Mouse (Mus musculus) gastrocnemius, postnatal 36 days (tissue): ENCODE measurements at regions not wholly inside any gene's neighbourhood (a gene's known extent, or its start where the extent isn't known, plus 50 kb on each side); places are given as distances from the start of the nearest gene placed in this dataset.

ENCODE experiments used
- DNase-seq, 2 experiments: peaks; one replicate each; pipeline ENCODE4 v3.0.0; 2022
- intact Hi-C: fragments of 180-260 bp; cut with DNase I; formaldehyde crosslinking; loops from one replicate; pipeline ENCODE4 v1.15.1; 2025

DNA sequence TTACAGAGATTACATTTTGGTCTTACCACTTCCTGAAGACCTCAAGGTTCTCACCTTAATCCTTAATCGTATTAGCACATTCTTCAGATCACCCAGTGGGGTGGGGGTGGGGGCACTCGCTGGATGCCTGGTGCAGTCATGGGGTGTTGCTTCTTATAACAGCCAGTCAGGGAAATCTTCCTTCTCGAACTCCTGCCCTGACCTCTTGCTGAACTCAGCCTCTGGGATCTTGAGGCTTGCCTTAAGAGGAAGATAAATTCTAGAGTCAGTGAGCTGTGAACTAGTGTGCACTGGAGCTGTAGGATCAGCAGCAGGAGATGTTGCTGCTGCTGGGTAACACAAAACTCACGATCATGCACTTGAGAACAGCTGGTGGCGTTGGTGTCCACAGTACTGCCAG lies 352.5 kb upstream of the Tnp1 start:
- intact Hi-C loops = no loop called here
- no peak for DNase-seq

DNA sequence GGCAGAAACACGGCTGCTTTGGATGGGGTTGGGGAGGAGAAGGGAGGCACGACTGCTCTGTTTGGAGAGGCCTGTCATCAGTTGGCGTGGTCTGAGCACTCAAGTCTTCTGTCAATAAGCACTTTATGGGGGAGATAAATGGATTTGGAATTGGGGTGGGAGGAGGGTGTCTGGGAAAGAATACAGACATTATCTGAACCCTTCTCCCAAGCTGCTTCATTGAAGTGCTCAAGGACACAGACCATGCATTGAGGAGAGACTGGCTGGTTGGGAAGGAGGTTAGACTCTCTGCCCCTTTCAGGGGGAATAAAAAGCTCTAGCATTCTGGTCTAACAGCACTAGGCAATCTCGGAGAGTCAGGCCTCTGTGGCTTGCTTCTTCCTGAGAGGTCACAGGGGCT lies 350.1 kb upstream of the Tnp1 start:
- intact Hi-C loops = no loop called here

DNA sequence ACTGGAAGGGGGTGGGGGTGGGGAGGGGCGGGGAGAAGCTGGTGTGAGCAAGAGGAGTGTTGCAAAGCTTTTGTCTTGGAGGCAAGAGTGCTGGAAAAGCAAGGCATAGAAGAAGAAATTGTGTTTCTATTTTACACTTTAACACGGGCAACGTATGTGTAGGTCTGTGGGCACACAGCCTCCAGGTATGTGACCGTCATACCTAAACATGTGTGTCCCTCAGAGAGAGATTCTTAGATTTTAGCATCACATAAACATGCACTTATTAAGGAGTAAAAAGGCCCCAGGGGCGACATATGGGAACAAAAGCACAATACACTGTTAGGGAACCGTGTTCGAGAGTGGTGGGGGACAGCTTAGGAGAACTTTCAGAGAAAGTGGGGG lies 348.6 kb upstream of the Tnp1 start:
- no peak for DNase-seq
- intact Hi-C loops = no loop called here

More for the DNA sequence above, 350.1 kb upstream of the Tnp1 start:
- no peak for DNase-seq

DNA sequence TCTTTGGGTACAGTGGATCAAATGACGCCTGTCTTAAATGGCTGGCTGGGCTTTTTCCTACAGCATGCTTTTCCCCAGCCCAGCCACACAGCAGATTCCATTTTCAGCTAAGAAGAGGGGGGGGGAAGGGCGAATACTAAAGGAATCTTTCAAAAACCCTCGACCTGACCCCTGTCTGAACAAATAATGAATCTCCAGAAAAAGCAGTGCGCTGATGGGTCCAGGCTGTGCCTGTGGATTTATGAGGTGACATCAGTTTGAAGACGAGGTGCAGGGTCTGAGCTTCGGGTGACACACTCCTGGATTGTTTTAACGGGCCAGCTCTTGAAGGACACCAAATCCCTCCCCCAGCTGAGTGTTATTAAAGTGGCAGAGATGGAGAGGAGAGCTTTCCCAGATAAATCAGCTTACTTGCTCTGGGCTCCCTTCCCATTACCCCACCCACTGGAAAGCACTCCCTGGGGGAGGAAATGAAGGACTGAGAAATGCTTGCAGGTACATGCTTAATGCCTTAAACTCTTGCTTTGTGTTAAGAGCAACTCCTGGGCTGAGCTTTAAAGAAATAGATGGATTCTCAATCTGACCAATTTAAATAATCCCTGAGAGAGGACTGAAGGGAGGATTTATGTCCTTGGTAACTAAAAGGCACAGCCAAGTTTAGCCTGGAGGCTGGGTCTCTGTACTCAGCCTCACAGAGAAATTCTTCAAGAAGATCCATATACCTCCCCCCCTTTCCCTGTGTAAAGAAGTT lies 348.0 kb upstream of the Tnp1 start:
- intact Hi-C loops = no loop called here
- peak; percentile 12 to 34 for DNase-seq

DNA sequence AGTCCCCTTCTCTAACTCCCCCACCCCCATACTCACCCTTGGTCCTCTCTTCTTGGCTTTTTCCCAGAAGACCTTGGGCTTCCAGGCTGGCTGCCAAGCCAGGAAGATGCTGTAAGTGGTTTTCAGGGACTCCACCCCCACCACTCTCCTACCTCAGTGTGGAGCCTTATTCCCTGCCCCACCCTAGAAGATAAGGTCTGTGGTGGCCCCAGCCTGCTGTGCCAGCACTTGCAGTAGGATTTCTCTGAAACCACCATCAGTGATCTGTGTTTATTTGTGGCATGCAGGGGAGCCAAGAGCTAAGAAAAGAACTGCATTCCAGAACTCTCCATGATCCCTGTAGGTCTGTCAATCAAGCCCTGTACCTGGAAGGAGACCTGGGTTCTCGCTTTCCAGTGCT lies 346.4 kb upstream of the Tnp1 start:
- no peak for DNase-seq
- intact Hi-C loops = no loop called here

DNA sequence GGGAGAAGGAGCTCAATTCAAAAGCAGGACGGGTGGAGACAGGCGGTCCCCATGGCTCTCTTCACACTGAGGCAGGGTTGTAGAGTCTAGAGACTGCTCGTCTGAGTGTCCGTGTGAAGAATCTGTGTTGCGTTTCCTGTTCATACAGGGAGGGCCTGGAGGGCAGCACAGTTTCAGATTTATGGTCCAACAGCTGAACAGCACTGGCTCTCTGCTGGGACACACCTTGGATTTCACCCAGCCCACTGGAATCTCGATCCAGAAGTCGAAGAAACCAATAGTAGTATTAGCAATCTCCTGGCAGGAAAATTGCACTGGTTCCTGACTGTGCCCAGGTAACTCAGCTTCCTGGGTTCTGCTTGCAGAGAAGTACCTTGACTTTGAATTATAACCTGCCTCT lies 345.6 kb upstream of the Tnp1 start:
- intact Hi-C loops = no loop called here
- peak; percentile 23 to 38 for DNase-seq

DNA sequence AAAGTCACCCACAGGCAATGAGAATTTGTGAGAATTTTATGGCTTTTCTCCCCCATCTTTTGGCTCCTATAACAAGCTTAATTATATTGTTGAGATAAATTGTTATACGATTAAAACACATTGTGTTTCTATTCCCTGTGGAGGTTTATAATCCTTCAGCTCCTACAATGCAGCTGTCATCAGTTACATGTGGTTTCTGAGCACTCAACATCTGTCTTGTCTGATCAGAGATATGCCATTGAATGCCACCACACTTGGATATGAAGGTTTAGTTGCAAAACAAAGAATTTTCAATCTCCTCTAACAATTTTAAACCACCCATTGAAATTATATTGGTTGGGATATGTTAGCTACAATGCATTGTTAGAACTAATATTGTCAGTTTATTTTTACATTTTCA lies 338.7 kb upstream of the Tnp1 start:
- DNase-seq = no peak
- intact Hi-C loops = no loop called here

DNA sequence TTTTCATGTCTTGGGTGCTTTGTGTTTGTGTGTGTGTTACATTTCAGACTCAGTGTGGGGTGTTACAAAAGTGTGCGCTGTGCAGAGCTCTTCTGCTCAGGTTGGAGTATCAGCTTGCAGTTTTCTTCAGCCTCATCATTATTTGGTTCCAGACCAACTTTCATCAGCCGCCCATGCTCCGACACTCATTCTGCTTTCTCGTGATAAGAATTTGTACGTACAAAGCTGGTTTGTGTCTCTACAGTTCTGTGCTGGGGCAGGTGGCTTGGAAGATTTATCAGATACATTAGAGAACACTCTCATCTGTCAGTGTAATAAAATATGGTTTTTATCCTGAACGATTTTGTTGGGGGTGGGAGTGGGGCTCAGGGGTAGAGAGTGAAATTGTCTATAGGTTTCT lies 332.8 kb upstream of the Tnp1 start:
- no peak for DNase-seq
- intact Hi-C loops = no loop called here

DNA sequence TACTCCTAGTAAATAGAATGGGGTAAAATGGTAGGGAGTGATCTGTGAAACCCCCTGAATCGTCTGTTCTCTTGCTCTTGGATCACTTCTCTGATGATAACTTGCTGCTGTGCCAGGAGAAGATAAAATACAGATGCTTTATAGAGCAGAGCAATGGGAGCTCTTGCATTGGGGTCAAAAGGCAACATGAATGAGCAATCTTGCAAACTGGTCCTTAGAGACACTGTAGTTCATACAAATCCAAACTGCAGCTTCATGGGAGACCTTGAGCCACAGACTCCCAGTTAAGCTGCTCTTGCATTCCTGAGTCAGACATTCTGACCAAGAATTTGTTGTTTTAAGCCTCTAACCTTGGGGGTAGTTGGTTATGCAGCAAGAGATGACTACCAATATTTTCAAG lies 328.9 kb upstream of the Tnp1 start:
- DNase-seq = no peak
- intact Hi-C loops = no loop called here

DNA sequence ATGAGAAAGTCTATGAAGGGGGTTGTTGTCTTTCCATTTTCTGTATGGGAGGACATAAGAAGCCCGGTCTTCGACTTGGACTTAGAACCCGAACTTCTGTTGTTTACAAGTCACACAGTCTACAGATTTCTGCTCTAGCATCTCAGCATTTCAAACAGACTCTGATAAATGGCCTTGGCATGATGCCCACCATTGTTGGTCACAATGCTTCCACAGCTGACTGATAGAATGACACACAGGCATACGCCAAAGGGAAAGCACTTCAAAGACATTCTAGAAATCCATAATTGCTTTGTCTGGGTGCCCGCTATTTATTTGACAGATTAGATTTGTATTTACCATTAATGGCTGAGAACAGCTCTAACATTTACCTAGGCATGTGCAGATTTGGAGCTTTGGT lies 326.2 kb upstream of the Tnp1 start:
- DNase-seq = no peak
- intact Hi-C loops = no loop called here

DNA sequence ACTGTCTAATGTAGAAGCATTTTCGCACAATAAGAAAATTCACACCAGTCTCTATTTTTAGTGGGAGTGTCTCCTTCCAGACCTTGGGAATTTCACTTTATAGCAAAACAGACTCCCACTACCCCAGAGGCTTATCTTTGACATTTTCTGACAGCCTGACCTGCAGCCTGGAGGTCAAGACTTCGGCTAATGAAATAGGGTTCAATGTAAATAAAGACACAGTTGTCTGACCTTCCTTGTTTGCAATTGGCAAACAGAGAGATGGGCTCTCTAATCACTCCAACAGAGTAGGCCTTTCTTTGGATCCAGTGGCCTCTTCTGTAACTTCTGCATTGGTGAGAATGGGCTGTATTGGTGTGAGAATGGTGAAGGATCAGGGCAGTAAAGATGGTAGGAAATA lies 321.7 kb upstream of the Tnp1 start:
- DNase-seq = no peak
- intact Hi-C loops = no loop called here

DNA sequence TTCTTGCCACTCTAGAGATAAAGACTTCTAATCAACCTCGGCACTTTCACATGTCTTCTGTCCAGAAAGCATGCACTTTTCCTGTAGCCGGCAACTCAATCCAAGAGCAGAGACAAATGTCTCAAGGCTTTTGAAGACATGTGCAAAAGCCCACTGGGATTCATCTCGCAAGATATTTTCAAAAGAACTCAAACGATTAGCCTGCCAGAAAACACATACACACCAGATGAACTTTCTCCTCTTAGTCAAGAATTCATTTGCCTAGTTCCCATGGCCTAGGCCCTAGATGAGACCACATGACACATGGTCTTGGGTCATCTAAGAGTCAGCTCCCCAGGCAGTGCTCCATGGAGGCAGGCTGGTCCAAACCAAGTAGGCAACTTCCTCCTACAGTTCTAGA lies 293.8 kb upstream of the Tnp1 start:
- no peak for DNase-seq
- intact Hi-C loops = no loop called here

DNA sequence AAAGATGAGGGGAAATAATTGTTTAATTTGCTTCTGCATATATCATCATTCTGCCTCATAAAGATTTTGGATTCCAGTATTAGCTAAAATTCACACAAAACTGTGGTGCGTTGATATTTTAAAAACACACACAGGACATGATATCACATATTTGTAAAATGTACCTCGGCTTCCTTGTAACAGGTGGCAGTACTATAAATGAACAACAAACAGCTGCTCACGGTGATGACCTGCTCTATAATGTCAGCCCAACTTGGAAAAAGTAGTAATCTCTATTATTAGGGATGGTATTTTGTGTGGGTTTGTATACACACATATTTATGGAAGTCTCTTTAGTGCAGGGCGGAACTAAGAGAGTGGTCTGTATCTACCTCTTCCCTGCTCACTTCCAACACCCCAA lies 292.7 kb upstream of the Tnp1 start:
- intact Hi-C loops = no loop called here
- no peak for DNase-seq

DNA sequence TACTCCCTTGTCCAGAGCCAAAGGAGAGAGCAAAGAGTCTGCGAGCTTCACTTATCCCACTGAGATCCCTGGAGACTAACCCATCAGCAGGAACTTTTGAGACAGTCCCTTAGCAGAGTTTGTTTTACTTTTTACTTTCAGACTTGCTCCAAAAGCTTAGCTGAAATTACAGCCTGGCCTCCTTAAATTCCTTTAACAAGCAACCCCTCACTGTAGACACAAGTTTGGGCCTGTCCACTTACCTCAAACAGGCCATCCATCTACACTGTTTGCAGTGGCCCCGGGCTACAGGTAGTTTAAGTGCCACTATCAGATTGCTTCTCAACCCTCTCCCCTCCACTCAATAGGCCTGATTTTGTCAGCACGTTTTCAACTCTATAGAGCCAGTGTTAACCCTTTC lies 291.5 kb upstream of the Tnp1 start:
- intact Hi-C loops = no loop called here

DNA sequence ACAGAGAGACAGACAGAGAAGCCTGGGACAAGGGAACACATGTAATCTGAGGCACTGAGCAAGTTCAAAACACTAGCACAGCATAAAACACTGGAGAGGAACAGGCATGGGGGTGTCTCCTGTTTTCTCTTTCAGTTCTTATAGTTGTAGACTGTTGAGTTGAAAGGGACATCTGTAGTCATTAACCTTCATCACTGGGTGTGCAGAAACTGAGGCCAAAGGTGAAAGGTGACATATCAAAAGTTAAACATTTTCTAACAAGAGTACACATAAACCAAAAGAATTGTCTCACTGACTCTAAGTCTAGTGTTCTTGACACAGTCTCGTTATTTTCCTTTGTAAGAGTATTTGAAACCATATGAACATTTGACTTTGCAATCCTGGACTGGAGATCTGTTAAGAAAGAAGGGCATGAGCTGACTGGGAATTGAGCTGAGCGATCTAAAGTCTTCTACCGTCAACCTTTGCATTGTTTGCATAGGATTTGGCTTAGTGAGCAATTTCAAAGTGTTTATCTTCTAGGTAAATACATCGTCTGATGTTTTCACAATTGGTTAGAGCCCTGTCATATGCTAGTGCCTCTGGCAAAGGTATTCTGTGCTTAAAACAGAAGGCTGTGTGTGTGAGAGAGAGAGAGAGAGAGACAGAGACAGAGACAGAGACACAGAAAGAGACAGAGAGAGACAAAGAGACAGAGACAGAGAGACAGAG lies 284.4 kb upstream of the Tnp1 start:
- intact Hi-C loops = no loop called here
- no peak for DNase-seq

More for the DNA sequence above, 291.5 kb upstream of the Tnp1 start:
- DNase-seq = no peak

DNA sequence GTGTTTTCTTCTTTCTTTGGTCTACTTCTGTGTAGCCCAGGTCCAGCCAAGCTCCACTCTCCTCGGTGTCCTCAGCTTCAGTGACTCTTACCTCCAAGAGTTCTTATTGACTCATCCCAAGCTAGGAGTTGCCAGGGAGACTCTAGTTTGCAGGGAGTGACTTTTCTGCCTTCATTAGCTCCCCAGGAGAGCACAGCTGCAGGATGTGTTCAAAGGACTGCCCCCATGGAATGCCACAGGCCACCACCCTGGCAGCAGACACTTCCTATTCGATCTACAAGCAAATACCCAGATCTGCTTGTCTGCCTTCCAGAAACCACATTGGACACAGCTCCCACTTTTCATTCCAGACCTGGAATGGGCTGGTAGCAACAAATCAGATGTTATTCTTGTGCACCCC lies 269.6 kb upstream of the Tnp1 start:
- DNase-seq = no peak
- intact Hi-C loops = no loop called here

DNA sequence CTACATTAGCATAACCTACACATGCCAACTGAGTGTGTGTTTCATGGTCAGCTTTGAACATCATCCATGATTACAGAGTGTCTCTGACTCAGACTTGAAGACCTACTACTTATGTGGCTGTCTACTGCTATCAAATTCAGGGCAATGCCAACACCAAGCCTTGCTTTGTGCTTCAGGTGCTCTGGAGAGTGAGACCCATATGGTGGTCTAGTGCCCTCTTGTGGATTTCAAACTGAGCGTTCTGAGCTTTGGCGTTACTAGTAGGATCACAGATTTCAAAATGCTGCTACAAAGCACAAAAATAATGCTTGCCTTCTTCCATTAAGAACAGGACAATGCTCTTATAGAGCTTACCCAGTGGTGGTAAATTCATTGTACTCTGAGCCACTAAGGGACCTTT lies 258.8 kb upstream of the Tnp1 start:
- intact Hi-C loops = loop anchor here (2.0 to 10.0 kb wide), 6 partner anchors 237 to 560 kb away; partner anchors contain the start of genes Igfbp5 and Rpl37a
- DNase-seq = peak in 1 of 2 experiments; percentile 19

DNA sequence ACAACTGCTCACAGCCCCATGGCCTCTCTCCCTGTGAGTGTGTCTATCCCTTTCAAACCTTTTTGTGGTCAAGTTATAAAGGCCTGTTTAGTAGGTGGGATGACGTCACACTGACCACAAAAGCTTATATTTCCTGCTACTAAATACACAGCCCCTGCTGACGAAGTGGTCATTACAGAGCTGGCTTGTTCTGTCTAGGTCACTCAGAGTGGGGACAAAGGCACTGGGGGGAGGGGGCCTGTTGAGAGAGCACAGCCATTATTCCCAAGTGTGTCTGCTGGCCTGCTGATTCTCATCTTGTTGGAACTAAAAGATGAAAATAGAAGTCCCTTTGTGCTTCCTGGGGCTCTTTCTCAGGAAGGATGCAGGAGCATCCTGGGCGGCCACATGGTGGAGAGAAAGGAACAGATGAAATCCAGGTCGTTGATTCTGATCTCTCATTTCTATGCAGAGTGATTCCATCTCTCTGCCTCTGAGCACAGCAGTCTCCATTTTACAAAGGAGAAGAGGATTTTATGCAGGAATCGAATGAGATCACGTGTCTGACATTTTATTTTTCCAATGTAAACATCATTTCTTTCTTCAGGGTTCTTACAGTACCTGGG lies 255.2 kb upstream of the Tnp1 start:
- intact Hi-C loops = loop anchor here (5.0 to 10.0 kb wide), 5 partner anchors 234 to 556 kb away; partner anchors contain the start of gene Rpl37a
- DNase-seq = no peak

DNA sequence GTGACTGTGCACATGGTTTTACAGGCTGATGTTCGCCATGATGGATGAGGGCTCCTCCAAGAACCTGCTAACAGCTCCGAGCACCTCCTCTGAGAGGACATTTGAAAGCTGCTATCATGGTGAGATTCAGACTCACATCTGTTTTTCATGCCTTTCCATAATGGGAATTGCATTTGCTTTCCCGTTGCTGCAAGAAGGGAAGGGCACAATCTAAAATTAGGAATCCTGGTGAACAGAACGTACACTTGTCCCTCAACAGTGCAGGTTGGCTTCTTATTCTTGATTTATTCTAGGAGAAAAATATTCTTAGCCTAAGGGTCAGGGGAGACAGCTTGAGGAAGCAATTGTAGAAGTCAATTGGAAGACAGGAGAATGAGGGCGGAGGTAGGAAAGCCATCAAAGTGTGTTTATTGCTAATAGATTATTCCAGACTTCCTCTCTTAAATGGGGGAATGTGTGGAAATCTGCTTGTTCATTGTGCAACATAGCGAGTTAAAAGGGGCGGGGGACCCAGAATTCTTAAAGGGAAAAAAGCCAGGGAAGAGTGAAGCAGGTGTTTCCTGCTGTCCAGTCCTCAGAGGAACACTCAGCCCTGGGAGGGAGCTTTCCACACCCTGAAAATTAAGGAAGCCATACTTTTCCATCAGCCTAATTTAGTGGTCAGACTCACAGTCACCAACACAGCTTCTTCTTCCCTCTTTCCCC lies 253.5 kb upstream of the Tnp1 start:
- DNase-seq = no peak

DNA sequence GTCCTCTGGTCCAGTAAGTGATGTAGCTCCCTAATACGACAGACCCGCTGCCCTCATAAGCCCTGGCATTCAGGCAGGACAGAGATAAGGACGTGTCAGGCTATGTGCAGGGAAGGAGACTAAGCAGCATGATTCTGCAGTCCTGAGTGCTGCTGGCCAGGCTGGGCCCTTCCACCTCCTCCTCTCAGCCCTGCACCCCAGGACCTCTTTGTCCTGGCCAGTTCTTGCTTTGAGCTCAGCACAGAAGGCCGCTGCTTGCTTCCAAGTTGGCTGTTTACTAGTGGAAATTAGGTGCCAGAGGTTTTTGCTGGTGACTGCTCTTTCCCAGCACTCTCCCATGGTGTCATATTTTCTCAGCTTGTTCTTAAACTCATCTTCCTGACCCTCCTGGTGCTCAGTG lies 249.3 kb upstream of the Tnp1 start:
- intact Hi-C loops = no loop called here
- peak; percentile 27 to 47 for DNase-seq

More for the DNA sequence above, 253.5 kb upstream of the Tnp1 start:
- intact Hi-C loops = no loop called here

DNA sequence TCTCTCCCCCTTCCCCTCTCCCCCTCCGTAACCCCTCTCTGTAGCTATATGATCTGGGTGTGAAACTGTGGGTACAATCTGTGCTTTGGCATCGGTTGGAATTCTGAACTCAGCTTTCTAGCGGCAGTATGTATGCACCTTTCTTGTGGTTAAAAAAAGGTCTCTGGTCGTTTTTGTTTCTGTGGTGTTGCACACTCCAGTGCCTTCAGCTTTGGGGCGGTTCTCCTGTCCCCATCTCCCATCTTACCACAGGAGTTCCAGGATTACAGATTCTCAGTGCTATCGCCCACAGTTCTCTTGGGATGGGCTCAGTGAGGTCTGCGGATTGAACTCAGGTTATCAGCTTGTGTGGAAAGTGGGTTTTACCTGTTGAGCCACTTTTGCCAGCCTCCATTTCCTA lies 248.5 kb upstream of the Tnp1 start:
- no peak for DNase-seq
- intact Hi-C loops = no loop called here
